Mouse (Mus musculus): Measurements from ENCODE around the gene Cyb5r4. TPM values are rescaled to one million over a fixed set of nuclear protein-coding genes. Genes with fewer than 3 reads are reported as not detected.
"Not testable (repeated sequence)": the region's sequence is repeated elsewhere in the genome, so short reads cannot be mapped to it uniquely, and the experiment has no call there.

Gene Cyb5r4
- polyA plus RNA-seq, 1 experiment from 2014 or later, result 76.9 TPM

GRCm38 (mm10) chr9:87032196-87032595 lies 10.4 kb downstream of the Cyb5r4 start:
- no peak overlapping the region for H3K9ac ChIP-seq (replicated peaks)
- no peaks in the 10 kb centered on the region for H3K9me3 ChIP-seq
- H3K4me2 ChIP-seq (replicated peaks), result no peak overlapping the region
- 93% methylated on average over 4 of the region's 4 CpGs for WGBS
- no peak for ATAC-seq (replicated peaks)
- no peak overlapping the region for H3K4me3 ChIP-seq
- H3K27me3 ChIP-seq, result no peaks in the 10 kb centered on the region
- no peaks in the 10 kb centered on the region for H3K4me1 ChIP-seq
- H3K36me3 ChIP-seq, result peaks cover 11% of the 10 kb centered on the region
- H3K27ac ChIP-seq (replicated peaks), result no peak overlapping the region

GRCm38 (mm10) chr9:87034831-87035580 lies 13.2 kb downstream of the Cyb5r4 start:
- no peak overlapping the region for H3K9ac ChIP-seq (replicated peaks)
- peaks cover 8% of the 10 kb centered on the region; the same call in 1 of the 2 replicates for H3K36me3 ChIP-seq
- H3K4me3 ChIP-seq, result no peak overlapping the region
- H3K4me2 ChIP-seq (replicated peaks), result no peak overlapping the region
- no peak for ATAC-seq (replicated peaks)
- H3K4me1 ChIP-seq, result no peaks in the 10 kb centered on the region
- no peak overlapping the region for H3K27ac ChIP-seq (replicated peaks)
- no peaks in the 10 kb centered on the region for H3K9me3 ChIP-seq
- H3K27me3 ChIP-seq, result no peaks in the 10 kb centered on the region
- WGBS, result 87% methylated on average over 2 of the region's 2 CpGs

GRCm38 (mm10) chr9:87049425-87049824 lies 27.6 kb downstream of the Cyb5r4 start:
- no peaks in the 10 kb centered on the region for H3K9me3 ChIP-seq
- no peak overlapping the region for H3K4me3 ChIP-seq
- no peak overlapping the region for H3K9ac ChIP-seq (replicated peaks)
- WGBS, result 59% methylated on average over 4 of the region's 4 CpGs
- ATAC-seq (replicated peaks), result no peak; the same call in 1 of the 2 replicates
- H3K4me1 ChIP-seq, result 0 out of 2 replicates have a peak, but pooled peaks cover 6% of the 10 kb centered on the region
- H3K36me3 ChIP-seq, result peaks cover 21% of the 10 kb centered on the region
- no peak overlapping the region for H3K4me2 ChIP-seq (replicated peaks)
- H3K27ac ChIP-seq (replicated peaks), result no peak overlapping the region
- H3K27me3 ChIP-seq, result no peaks in the 10 kb centered on the region

- Histone ChIP-seq H3K4me2 (replicated peaks) (no peak overlapping the region), H3K4me3 (no peak overlapping the region), H3K4me1 (no peaks in the 10 kb centered on the region), H3K9ac (replicated peaks) (no peak overlapping the region), H3K27ac (replicated peaks) (no peak overlapping the region), H3K27me3 (no peaks in the 10 kb centered on the region), H3K9me3 (no peaks in the 10 kb centered on the region), H3K36me3 (peaks cover 40% of the 10 kb centered on the region)
- 92% methylated on average over 11 of the region's 11 CpGs for WGBS
- no peak for ATAC-seq (replicated peaks)
These were observed 33.9 kb downstream of the Cyb5r4 start for GRCm38 (mm10) chr9:87055547-87056235.

GRCm38 (mm10) chr9:87062337-87062736 lies 40.5 kb downstream of the Cyb5r4 start:
- no peak overlapping the region for H3K4me2 ChIP-seq (replicated peaks)
- peaks cover 47% of the 10 kb centered on the region for H3K36me3 ChIP-seq
- H3K4me1 ChIP-seq, result no peaks in the 10 kb centered on the region
- WGBS, result 89% methylated on average over 5 of the region's 5 CpGs
- no peak overlapping the region for H3K4me3 ChIP-seq
- H3K9ac ChIP-seq (replicated peaks), result no peak overlapping the region
- no peak overlapping the region for H3K27ac ChIP-seq (replicated peaks)
- no peak for ATAC-seq (replicated peaks)
- H3K9me3 ChIP-seq, result no peaks in the 10 kb centered on the region
- no peaks in the 10 kb centered on the region for H3K27me3 ChIP-seq

GRCm38 (mm10) chr9:87068160-87068559 lies 46.3 kb downstream of the Cyb5r4 start:
- Histone ChIP-seq H3K27ac (replicated peaks) (no peak overlapping the region), H3K9me3 (no peaks in the 10 kb centered on the region), H3K9ac (replicated peaks) (no peak overlapping the region), H3K4me1 (no peaks in the 10 kb centered on the region), H3K36me3 (peaks cover 44% of the 10 kb centered on the region), H3K4me2 (replicated peaks) (no peak overlapping the region), H3K4me3 (no peak overlapping the region), H3K27me3 (no peaks in the 10 kb centered on the region)
- no peak for ATAC-seq (replicated peaks)
- 98% methylated on average over 1 of the region's 1 CpGs for WGBS

GRCm38 (mm10) chr9:87071566-87071965 lies 49.8 kb downstream of the Cyb5r4 start:
- H3K9ac ChIP-seq (replicated peaks); H3K4me2 ChIP-seq (replicated peaks); H3K9me3 ChIP-seq; H3K27ac ChIP-seq (replicated peaks); ATAC-seq (replicated peaks); H3K4me1 ChIP-seq; H3K4me3 ChIP-seq; H3K27me3 ChIP-seq: not testable (repeated sequence)
- 96% methylated on average over 3 of the region's 3 CpGs for WGBS
- H3K36me3 ChIP-seq, result peaks cover 28% of the 10 kb centered on the region

GRCm38 (mm10) chr9:87077919-87078318 lies 56.1 kb downstream of the Cyb5r4 start:
- Histone ChIP-seq H3K4me2 (replicated peaks) (no peak overlapping the region), H3K9me3 (no peaks in the 10 kb centered on the region), H3K27ac (replicated peaks) (no peak overlapping the region), H3K27me3 (no peaks in the 10 kb centered on the region), H3K4me3 (no peak overlapping the region), H3K36me3 (no peaks in the 10 kb centered on the region), H3K4me1 (no peaks in the 10 kb centered on the region), H3K9ac (replicated peaks) (no peak overlapping the region)
- no peak for ATAC-seq (replicated peaks)
- WGBS, result 34% methylated on average over 2 of the region's 2 CpGs

GRCm38 (mm10) chr9:87079511-87079910 lies 57.7 kb downstream of the Cyb5r4 start:
- Histone ChIP-seq H3K9ac (replicated peaks) (no peak overlapping the region), H3K4me3 (no peak overlapping the region), H3K36me3 (no peaks in the 10 kb centered on the region), H3K27ac (replicated peaks) (no peak overlapping the region), H3K27me3 (no peaks in the 10 kb centered on the region), H3K9me3 (no peaks in the 10 kb centered on the region), H3K4me1 (no peaks in the 10 kb centered on the region), H3K4me2 (replicated peaks) (no peak overlapping the region)
- 62% methylated on average over 2 of the region's 2 CpGs for WGBS
- no peak for ATAC-seq (replicated peaks)

- Histone ChIP-seq H3K27ac (replicated peaks) (no peak overlapping the region), H3K4me2 (replicated peaks) (no peak overlapping the region), H3K4me1 (no peaks in the 10 kb centered on the region), H3K9ac (replicated peaks) (no peak overlapping the region), H3K4me3 (no peak overlapping the region), H3K36me3 (no peaks in the 10 kb centered on the region), H3K27me3 (no peaks in the 10 kb centered on the region), H3K9me3 (no peaks in the 10 kb centered on the region)
- 82% methylated on average over 4 of the region's 4 CpGs for WGBS
- ATAC-seq (replicated peaks), result no peak
These were observed 65.2 kb downstream of the Cyb5r4 start for GRCm38 (mm10) chr9:87086991-87087390.

GRCm38 (mm10) chr9:87097989-87098388 lies 76.2 kb downstream of the Cyb5r4 start:
- Histone ChIP-seq H3K27ac (replicated peaks) (no peak overlapping the region), H3K4me3 (no peak overlapping the region), H3K4me1 (no peaks in the 10 kb centered on the region), H3K9me3 (no peaks in the 10 kb centered on the region), H3K27me3 (no peaks in the 10 kb centered on the region), H3K36me3 (no peaks in the 10 kb centered on the region), H3K4me2 (replicated peaks) (no peak overlapping the region), H3K9ac (replicated peaks) (no peak overlapping the region)
- 62% methylated on average over 2 of the region's 2 CpGs for WGBS
- ATAC-seq (replicated peaks), result no peak

GRCm38 (mm10) chr9:87115019-87115418 lies 93.2 kb downstream of the Cyb5r4 start:
- H3K27me3 ChIP-seq, result no peaks in the 10 kb centered on the region
- WGBS, result 77% methylated on average over 5 of the region's 5 CpGs
- H3K4me3 ChIP-seq, result no peak overlapping the region
- H3K4me2 ChIP-seq (replicated peaks), result no peak overlapping the region; the same call in 1 of the 2 replicates
- H3K27ac ChIP-seq (replicated peaks), result peak overlapping the region; percentile 75
- no peaks in the 10 kb centered on the region for H3K9me3 ChIP-seq
- H3K9ac ChIP-seq (replicated peaks), result no peak overlapping the region
- no peaks in the 10 kb centered on the region for H3K36me3 ChIP-seq
- H3K4me1 ChIP-seq, result peaks cover 3% of the 10 kb centered on the region; the same call in 1 of the 2 replicates
- peak; percentile 23; the same call in 1 of the 2 replicates for ATAC-seq (replicated peaks)
